Mouse (Mus musculus): ENCODE measurements at regions not wholly inside any gene's neighbourhood (a gene's known extent, or its start where the extent isn't known, plus 50 kb on each side); places are given as distances from the start of the nearest gene placed in this dataset.
A peak's percentile ranks its signal among the peaks of the same experiment; 100 is the strongest.

- DNase-seq = no peak
Measured at GRCm38 (mm10) chr10:125726546-125726945, 239.4 kb upstream of the Lrig3 start.

GRCm38 (mm10) chr10:125735744-125736494 is 230.0 kb upstream of the Lrig3 start:
- DNase-seq = no peak

GRCm38 (mm10) chr10:125743181-125743580 is 222.8 kb upstream of the Lrig3 start:
- DNase-seq = no peak

- DNase-seq = no peak
Measured at GRCm38 (mm10) chr10:125749031-125749585, 216.9 kb upstream of the Lrig3 start.

- DNase-seq = no peak
Measured at GRCm38 (mm10) chr10:125752506-125753218, 213.3 kb upstream of the Lrig3 start.

GRCm38 (mm10) chr10:125759171-125759570 is 206.8 kb upstream of the Lrig3 start:
- no peak for DNase-seq

- DNase-seq = no peak
Measured at GRCm38 (mm10) chr10:125762367-125763068, 203.4 kb upstream of the Lrig3 start.

GRCm38 (mm10) chr10:125764402-125765102 is 201.4 kb upstream of the Lrig3 start:
- DNase-seq = peak; percentile 13

GRCm38 (mm10) chr10:125765103-125765820 is 200.7 kb upstream of the Lrig3 start:
- no peak for DNase-seq

- no peak for DNase-seq
Measured at GRCm38 (mm10) chr10:125768281-125768680, 197.7 kb upstream of the Lrig3 start.

GRCm38 (mm10) chr10:125773541-125773940 is 192.4 kb upstream of the Lrig3 start:
- no peak for DNase-seq

- DNase-seq = no peak
Measured at GRCm38 (mm10) chr10:125782486-125782885, 183.5 kb upstream of the Lrig3 start.

- no peak for DNase-seq
Measured at GRCm38 (mm10) chr10:125784896-125785295, 181.1 kb upstream of the Lrig3 start.

- no peak for DNase-seq
Measured at GRCm38 (mm10) chr10:125785448-125786196, 180.3 kb upstream of the Lrig3 start.

- DNase-seq = no peak
Measured at GRCm38 (mm10) chr10:125786197-125786879, 179.6 kb upstream of the Lrig3 start.

GRCm38 (mm10) chr10:125786880-125787337 is 179.1 kb upstream of the Lrig3 start:
- DNase-seq = no peak

GRCm38 (mm10) chr10:125787441-125788060 is 178.4 kb upstream of the Lrig3 start:
- no peak for DNase-seq

GRCm38 (mm10) chr10:125788262-125788661 is 177.7 kb upstream of the Lrig3 start:
- DNase-seq = no peak

- DNase-seq = no peak
Measured at GRCm38 (mm10) chr10:125790924-125791323, 175.0 kb upstream of the Lrig3 start.

- DNase-seq = no peak
Measured at GRCm38 (mm10) chr10:125794504-125794903, 171.5 kb upstream of the Lrig3 start.
